Mouse (Mus musculus) embryonic facial prominence, embryonic 11.5 days (tissue): ENCODE measurements at regions not wholly inside any gene's neighbourhood (a gene's known extent, or its start where the extent isn't known, plus 50 kb on each side); places are given as distances from the start of the nearest gene placed in this dataset.

Source experiments
- ATAC-seq: fragments of 200-750 bp; cut with Nextera tagmentation; replicated peaks from 2 replicates; pipeline ENCODE4 v1.8.0; 2017; ENCODE audit warnings: low read depth; ENCODE audit not compliant: insufficient number of reproducible peaks, low FRiP score, low TSS enrichment
- DNase-seq: peaks from one replicate; pipeline ENCODE4 v3.0.0-alpha.2; 2015; ENCODE audit warnings: low spot score
- H3K27ac ChIP-seq: fragments of 300-500 bp; sonication (generic); replicated peaks from 2 replicates; pipeline ENCODE4 v1.5.1; 2014; ENCODE audit warnings: mild to moderate bottlenecking, low read depth, low read length, control low read depth
- H3K27me3 ChIP-seq: fragments of 300-500 bp; sonication (generic); 2 replicates; pipeline ENCODE4 v1.6.1; 2014; ENCODE audit warnings: mild to moderate bottlenecking, low read length, moderate library complexity, mixed read lengths; ENCODE audit not compliant: control insufficient read depth, insufficient read depth
- H3K36me3 ChIP-seq: fragments of 300-500 bp; sonication (generic); replicated peaks from 2 replicates; pipeline ENCODE4 v1.6.1; 2014; ENCODE audit warnings: low read depth, mild to moderate bottlenecking, low read length, moderate library complexity, mixed read lengths; ENCODE audit not compliant: control insufficient read depth, insufficient read depth
- H3K4me1 ChIP-seq: fragments of 300-500 bp; sonication (generic); 2 replicates; pipeline ENCODE4 v1.6.1; 2014; ENCODE audit warnings: low read length, mixed read lengths; ENCODE audit not compliant: control insufficient read depth, insufficient read depth
- H3K4me2 ChIP-seq: fragments of 300-500 bp; sonication (generic); 2 replicates; pipeline ENCODE4 v1.6.1; 2014; ENCODE audit warnings: low read depth, mild to moderate bottlenecking, control low read depth, low read length, moderate library complexity
- H3K4me3 ChIP-seq: fragments of 300-500 bp; sonication (generic); 2 replicates; pipeline ENCODE4 v1.5.1; 2014; ENCODE audit warnings: low read depth, low read length, control low read depth
- H3K9ac ChIP-seq: fragments of 300-500 bp; sonication (generic); replicated peaks from 2 replicates; pipeline ENCODE4 v1.6.1; 2014; ENCODE audit warnings: mild to moderate bottlenecking, control low read depth, low read length
- H3K9me3 ChIP-seq: fragments of 300-500 bp; sonication (generic); replicated peaks from 2 replicates; pipeline ENCODE4 v1.6.1; 2016; ENCODE audit warnings: mild to moderate bottlenecking, low read length, inconsistent platforms, mixed read lengths; ENCODE audit not compliant: control insufficient read depth
- WGBS: fragments of 180-500 bp; shearing (Covaris S2); extraction: QIAGEN DNeasy Blood & Tissue Kit; methylation state at CpG from one replicate; pipeline ENCODE4 v1.1.7; 2014; 5-methylcytosine and 5-hydroxymethylcytosine counted together

- ATAC-seq, result no peak
- WGBS, result 45% methylated on average over 8 of the region's 8 CpGs
- no peak for DNase-seq
- Histone ChIP-seq H3K9ac (no peak overlapping the region), H3K27ac (no peak overlapping the region), H3K27me3 (no peaks in the 10 kb centered on the region), H3K9me3 (no peaks in the 10 kb centered on the region), H3K36me3 (no peaks in the 10 kb centered on the region), H3K4me1 (no peaks in the 10 kb centered on the region; the same call in 1 of the 2 replicates), H3K4me2 (no peak overlapping the region), H3K4me3 (no peak overlapping the region)
Measured at GRCm38 (mm10) chr2:166245219-166245618, 89.8 kb upstream of the Sulf2 start.

- peaks cover 4% of the 10 kb centered on the region; the same call in 1 of the 2 replicates for H3K4me1 ChIP-seq
- no peak overlapping the region for H3K9ac ChIP-seq
- H3K27me3 ChIP-seq, result no peaks in the 10 kb centered on the region
- WGBS, result 68% methylated on average over 14 of the region's 14 CpGs
- no peak for ATAC-seq
- H3K4me3 ChIP-seq, result no peak overlapping the region
- no peak for DNase-seq
- H3K4me2 ChIP-seq, result no peak overlapping the region
- no peaks in the 10 kb centered on the region for H3K36me3 ChIP-seq
- H3K27ac ChIP-seq, result no peak overlapping the region
- no peaks in the 10 kb centered on the region for H3K9me3 ChIP-seq
Measured at GRCm38 (mm10) chr2:166242786-166243521, 87.5 kb upstream of the Sulf2 start.

GRCm38 (mm10) chr2:166241310-166241709 lies 85.8 kb upstream of the Sulf2 start:
- Histone ChIP-seq H3K27ac (no peak overlapping the region), H3K9ac (no peak overlapping the region), H3K9me3 (no peaks in the 10 kb centered on the region), H3K4me3 (no peak overlapping the region), H3K4me1 (peaks cover 4% of the 10 kb centered on the region; the same call in 1 of the 2 replicates), H3K27me3 (no peaks in the 10 kb centered on the region), H3K4me2 (no peak overlapping the region), H3K36me3 (no peaks in the 10 kb centered on the region)
- DNase-seq (no peak), ATAC-seq (no peak)
- WGBS, result 98% methylated on average over 3 of the region's 3 CpGs

GRCm38 (mm10) chr2:166240056-166240455 lies 84.6 kb upstream of the Sulf2 start:
- no peaks in the 10 kb centered on the region for H3K9me3 ChIP-seq
- no peak overlapping the region for H3K9ac ChIP-seq
- 88% methylated on average over 4 of the region's 4 CpGs for WGBS
- H3K4me1 ChIP-seq, result peaks cover 4% of the 10 kb centered on the region; the same call in 1 of the 2 replicates
- ATAC-seq (no peak), DNase-seq (no peak)
- H3K4me2 ChIP-seq, result no peak overlapping the region
- no peaks in the 10 kb centered on the region for H3K36me3 ChIP-seq
- H3K27me3 ChIP-seq, result no peaks in the 10 kb centered on the region
- no peak overlapping the region for H3K27ac ChIP-seq
- no peak overlapping the region for H3K4me3 ChIP-seq

GRCm38 (mm10) chr2:166237554-166238269 lies 82.2 kb upstream of the Sulf2 start:
- no peak overlapping the region for H3K4me3 ChIP-seq
- no peak overlapping the region for H3K4me2 ChIP-seq
- ATAC-seq (peak; percentile 68), DNase-seq (no peak)
- no peaks in the 10 kb centered on the region for H3K9me3 ChIP-seq
- no peaks in the 10 kb centered on the region for H3K36me3 ChIP-seq
- H3K27ac ChIP-seq, result no peak overlapping the region; the same call in 1 of the 2 replicates
- 0 out of 2 replicates have a peak overlapping the region, but pooled peaks have one; percentile 7 for H3K9ac ChIP-seq
- peaks cover 9% of the 10 kb centered on the region; the same call in 1 of the 2 replicates for H3K4me1 ChIP-seq
- 39% methylated on average over 13 of the region's 13 CpGs for WGBS
- H3K27me3 ChIP-seq, result no peaks in the 10 kb centered on the region

- no peak overlapping the region for H3K9ac ChIP-seq
- H3K36me3 ChIP-seq, result no peaks in the 10 kb centered on the region
- no peak overlapping the region for H3K27ac ChIP-seq
- ATAC-seq (no peak), DNase-seq (no peak)
- peaks cover 9% of the 10 kb centered on the region; the same call in 1 of the 2 replicates for H3K4me1 ChIP-seq
- H3K4me3 ChIP-seq, result no peak overlapping the region
- WGBS, result 84% methylated on average over 5 of the region's 5 CpGs
- no peak overlapping the region for H3K4me2 ChIP-seq
- H3K27me3 ChIP-seq, result no peaks in the 10 kb centered on the region
- no peaks in the 10 kb centered on the region for H3K9me3 ChIP-seq
Measured at GRCm38 (mm10) chr2:166236102-166236501, 80.6 kb upstream of the Sulf2 start.

- Histone ChIP-seq H3K9ac (no peak overlapping the region), H3K4me1 (peaks cover 9% of the 10 kb centered on the region; the same call in 1 of the 2 replicates), H3K9me3 (no peaks in the 10 kb centered on the region), H3K27me3 (no peaks in the 10 kb centered on the region), H3K27ac (no peak overlapping the region), H3K4me2 (no peak overlapping the region), H3K4me3 (no peak overlapping the region), H3K36me3 (no peaks in the 10 kb centered on the region)
- ATAC-seq, result no peak
- no peak for DNase-seq
- 84% methylated on average over 7 of the region's 7 CpGs for WGBS
Measured at GRCm38 (mm10) chr2:166234579-166235212, 79.2 kb upstream of the Sulf2 start.
